Mouse (Mus musculus): ENCODE results near the gene Mrps18a.

- TF ChIP-seq POLR2A (IDR thresholded peaks at IDR 0.05; ENCODE audit: low read depth, low read length) (no peak), CTCF (IDR thresholded peaks at IDR 0.05; ENCODE audit: borderline replicate concordance, insufficient read depth, low read length) (no peak)
These were observed 43.5 kb downstream of the Mrps18a start for GRCm38 (mm10) chr17:46154336-46154735.

Measured in embryonic fibroblast, embryonic 13.5 days (primary cell).